Mouse (Mus musculus) layer of hippocampus, postnatal 25 days (tissue): Measurements from ENCODE around the gene Col4a1. TPM values are rescaled to one million over a fixed set of nuclear protein-coding genes. Genes with fewer than 3 reads are reported as not detected.

Experiments
- total RNA-seq, 2 experiments: library from RNA; stranded (reverse); gene quantifications; 2 replicates each; pipeline ENCODE4 v1.2.3; 2021

Gene Col4a1
- total RNA-seq, 2 experiments from 2014 or later = 46.0 to 60.0 TPM

Other genes with a start within 250 kb of the Col4a1 start
- gene Col4a2, start within 50 bp of the Col4a1 start, total RNA-seq = 10 to 100 TPM; 45.6 to 61.2 TPM
- gene Rab20, start 165.9 kb upstream of the Col4a1 start, total RNA-seq = under 1 TPM; 0.20 to 0.26 TPM
- 10 to 100 TPM; 60.1 to 64.2 TPM for gene Naxd, start 184.7 kb upstream of the Col4a1 start, total RNA-seq
- 10 to 100 TPM; 21.7 to 24.3 TPM for gene Cars2, start 238.0 kb upstream of the Col4a1 start, total RNA-seq
- gene Ing1, start 242.7 kb upstream of the Col4a1 start, total RNA-seq = 10 to 100 TPM; 36.6 to 41.9 TPM